Mouse (Mus musculus) CH12.LX (cell line): ENCODE results near the gene 4921539E11Rik. TPM values are rescaled to one million over a fixed set of nuclear protein-coding genes. Genes with fewer than 3 reads are reported as not detected.

Source experiments
- DNase-seq: peaks from one replicate; pipeline ENCODE4 v3.0.0-alpha.2; 2013; ENCODE audit errors: extremely low read depth
- H3K27ac ChIP-seq: 2 replicates; pipeline ENCODE4 v1.5.1; 2012; ENCODE audit warnings: low read depth, mild to moderate bottlenecking, control low read depth, moderate library complexity; ENCODE audit not compliant: insufficient read depth
- H3K27me3 ChIP-seq: replicated peaks from 2 replicates; pipeline ENCODE3; 2012; ENCODE audit warnings: inconsistent platforms
- H3K36me3 ChIP-seq, 2 experiments: replicated peaks in 1 of 2; 2 replicates each; pipeline versions ENCODE3 to v1.6.1; 2012; ENCODE audit warnings: inconsistent platforms in 1 of 2, low read length in 1 of 2, mild to moderate bottlenecking in 1 of 2, mixed read lengths in 1 of 2, moderate library complexity in 1 of 2; ENCODE audit not compliant: control insufficient read depth in 1 of 2, insufficient read depth in 1 of 2
- H3K4me1 ChIP-seq, 2 experiments: 2 replicates each; pipeline ENCODE4 v1.6.1; 2012; ENCODE audit warnings: inconsistent platforms in 1 of 2, moderate library complexity in 1 of 2; ENCODE audit not compliant: insufficient read depth in 2 of 2, control insufficient read depth in 1 of 2
- H3K4me2 ChIP-seq: 2 replicates; pipeline ENCODE4 v1.6.1; 2012; ENCODE audit warnings: low read depth, mild to moderate bottlenecking, control low read depth; ENCODE audit not compliant: poor library complexity, insufficient read depth, severe bottlenecking
- H3K4me3 ChIP-seq, 3 experiments: fragments of 150-350 bp in 1 of 3; sonication (generic) in 1 of 3; replicated peaks in 1 of 3; 2 replicates each; pipeline versions ENCODE3 to v1.5.1; 2011 to 2012; ENCODE audit warnings: low read depth in 2 of 3, low read length in 2 of 3, mild to moderate bottlenecking in 2 of 3, moderate library complexity in 2 of 3, control low read depth in 1 of 3, improper control_type of control experiment in 1 of 3, inconsistent platforms in 1 of 3, mixed read lengths in 1 of 3; ENCODE audit not compliant: poor library complexity in 1 of 3
- H3K79me2 ChIP-seq: replicated peaks from 2 replicates; pipeline ENCODE4 v1.6.1; 2012; ENCODE audit warnings: mild to moderate bottlenecking, moderate library complexity; ENCODE audit not compliant: control insufficient read depth, poor library complexity, insufficient read depth, severe bottlenecking; ENCODE audit errors: extremely low read depth
- H3K9ac ChIP-seq: 2 replicates; pipeline ENCODE4 v1.6.1; 2012; ENCODE audit warnings: low read depth, mild to moderate bottlenecking, control low read depth, moderate library complexity; ENCODE audit not compliant: insufficient read depth
- H3K9me3 ChIP-seq: replicated peaks from 2 replicates; pipeline ENCODE3; 2012; ENCODE audit warnings: low read length, inconsistent platforms, mixed read lengths
- CTCF ChIP-seq, 2 experiments: IDR thresholded peaks in 1 of 2; conservative IDR thresholded peaks in 1 of 2; 2 replicates each; pipeline ENCODE4 v1.5.1; 2011 to 2012; ENCODE audit warnings: low read depth in 2 of 2, low read length in 2 of 2, improper control_type of control experiment in 1 of 2, inconsistent platforms in 1 of 2, mild to moderate bottlenecking in 1 of 2, moderate library complexity in 1 of 2
- E2F4 ChIP-seq: IDR thresholded peaks from 2 replicates; pipeline ENCODE4 v1.6.1; 2011; ENCODE audit warnings: low read depth, low read length, improper control_type of control experiment; ENCODE audit not compliant: insufficient replicate concordance
- ELF1 ChIP-seq: IDR thresholded peaks from 2 replicates; pipeline ENCODE4 v1.6.1; 2014; ENCODE audit warnings: low read depth, mild to moderate bottlenecking, inconsistent platforms, low read length, improper control_type of control experiment
- HCFC1 ChIP-seq: IDR thresholded peaks from 2 replicates; pipeline ENCODE4 v1.6.1; 2012; ENCODE audit warnings: low read depth, mild to moderate bottlenecking, inconsistent platforms, low read length, improper control_type of control experiment
- JUND ChIP-seq: conservative IDR thresholded peaks from 2 replicates; pipeline ENCODE4 v1.6.1; 2011; ENCODE audit warnings: low read depth, low read length, improper control_type of control experiment
- KAT2A ChIP-seq: IDR thresholded peaks from 2 replicates; pipeline ENCODE4 v1.6.1; 2012; ENCODE audit warnings: low read length, improper control_type of control experiment, inconsistent platforms; ENCODE audit not compliant: insufficient replicate concordance
- MAX ChIP-seq: IDR thresholded peaks from 2 replicates; pipeline ENCODE4 v1.6.1; 2011; ENCODE audit warnings: low read length, improper control_type of control experiment
- MAZ ChIP-seq: IDR thresholded peaks from 2 replicates; pipeline ENCODE4 v1.6.1; 2012; ENCODE audit warnings: low read depth, mild to moderate bottlenecking, inconsistent platforms, low read length, improper control_type of control experiment, moderate library complexity
- MEF2A ChIP-seq: IDR thresholded peaks from 2 replicates; pipeline ENCODE4 v1.6.1; 2014; ENCODE audit warnings: low read depth, mild to moderate bottlenecking, inconsistent platforms, low read length, improper control_type of control experiment, borderline replicate concordance
- MYC ChIP-seq: IDR thresholded peaks from 2 replicates; pipeline ENCODE4 v1.6.1; 2011; ENCODE audit warnings: low read depth, mild to moderate bottlenecking, improper control_type of control experiment, low read length
- NELFE ChIP-seq: IDR thresholded peaks from 2 replicates; pipeline ENCODE4 v1.6.1; 2011; ENCODE audit warnings: low read depth, low read length, improper control_type of control experiment
- NRF1 ChIP-seq: IDR thresholded peaks from 2 replicates; pipeline ENCODE4 v1.6.1; 2014; ENCODE audit warnings: low read depth, mild to moderate bottlenecking, inconsistent platforms, low read length, improper control_type of control experiment, moderate library complexity
- POLR2A ChIP-seq: IDR thresholded peaks from 2 replicates; pipeline ENCODE4 v1.6.1; 2011; ENCODE audit warnings: low read depth, mild to moderate bottlenecking, improper control_type of control experiment, low read length
- RCOR1 ChIP-seq: conservative IDR thresholded peaks from 2 replicates; pipeline ENCODE4 v1.6.1; 2012; ENCODE audit warnings: low read depth, mild to moderate bottlenecking, inconsistent platforms, low read length, improper control_type of control experiment
- SIN3A ChIP-seq: IDR thresholded peaks from 2 replicates; pipeline ENCODE4 v1.6.1; 2012; ENCODE audit warnings: low read length, improper control_type of control experiment, inconsistent platforms
- SMC3 ChIP-seq: IDR thresholded peaks from 2 replicates; pipeline ENCODE4 v1.6.1; 2011; ENCODE audit warnings: low read depth, low read length, improper control_type of control experiment
- TBP ChIP-seq: conservative IDR thresholded peaks from 2 replicates; pipeline ENCODE4 v1.6.1; 2011; ENCODE audit warnings: low read depth, low read length, improper control_type of control experiment
- TCF12 ChIP-seq: IDR thresholded peaks from 2 replicates; pipeline ENCODE4 v1.6.1; 2014; ENCODE audit warnings: low read depth, mild to moderate bottlenecking, inconsistent platforms, low read length, improper control_type of control experiment
- UBTF ChIP-seq: IDR thresholded peaks from 2 replicates; pipeline ENCODE4 v1.6.1; 2012; ENCODE audit warnings: low read depth, mild to moderate bottlenecking, inconsistent platforms, low read length, improper control_type of control experiment, moderate library complexity
- ZNF384 ChIP-seq: IDR thresholded peaks from 2 replicates; pipeline ENCODE4 v1.6.1; 2012; ENCODE audit warnings: low read depth, low read length, improper control_type of control experiment, inconsistent platforms
- dilution Hi-C: fragments of 300-500 bp; cut with MboI; formaldehyde crosslinking; loops from 2 replicates; pipeline ENCODE4 v1.14.3; 2020; ENCODE audit warnings: low sequenced_read_pairs; ENCODE audit not compliant: extremely low pct_unique_long_range_greater_than_20kb, extremely low pct_ligation_motif_present
- in situ Hi-C: fragments of 300-500 bp; cut with MboI; formaldehyde crosslinking; loops from 3 replicates; pipeline ENCODE4 v1.14.3; 2019; ENCODE audit warnings: low sequenced_read_pairs, low pct_ligation_motif_present, low pct_unique_long_range_greater_than_20kb, mixed read lengths
- polyA plus RNA-seq: library from polyadenylated mRNA; unstranded; fragments of >175 nt; gene quantifications from 2 replicates; pipeline ENCODE4 v1.2.1, GENCODE M21; 2012; ENCODE audit warnings: low read depth; ENCODE audit not compliant: insufficient read length
- total RNA-seq, 2 experiments: library from RNA; depleted of rRNA; stranded (reverse); fragments of 300-350 nt in 1 of 2; fragments of >200 nt in 1 of 2; gene quantifications; 2 replicates each; pipeline ENCODE4 v1.2.3; 2012 to 2014

Gene 4921539E11Rik
- total and polyA plus RNA-seq, 3 experiments: not detected

DNA sequence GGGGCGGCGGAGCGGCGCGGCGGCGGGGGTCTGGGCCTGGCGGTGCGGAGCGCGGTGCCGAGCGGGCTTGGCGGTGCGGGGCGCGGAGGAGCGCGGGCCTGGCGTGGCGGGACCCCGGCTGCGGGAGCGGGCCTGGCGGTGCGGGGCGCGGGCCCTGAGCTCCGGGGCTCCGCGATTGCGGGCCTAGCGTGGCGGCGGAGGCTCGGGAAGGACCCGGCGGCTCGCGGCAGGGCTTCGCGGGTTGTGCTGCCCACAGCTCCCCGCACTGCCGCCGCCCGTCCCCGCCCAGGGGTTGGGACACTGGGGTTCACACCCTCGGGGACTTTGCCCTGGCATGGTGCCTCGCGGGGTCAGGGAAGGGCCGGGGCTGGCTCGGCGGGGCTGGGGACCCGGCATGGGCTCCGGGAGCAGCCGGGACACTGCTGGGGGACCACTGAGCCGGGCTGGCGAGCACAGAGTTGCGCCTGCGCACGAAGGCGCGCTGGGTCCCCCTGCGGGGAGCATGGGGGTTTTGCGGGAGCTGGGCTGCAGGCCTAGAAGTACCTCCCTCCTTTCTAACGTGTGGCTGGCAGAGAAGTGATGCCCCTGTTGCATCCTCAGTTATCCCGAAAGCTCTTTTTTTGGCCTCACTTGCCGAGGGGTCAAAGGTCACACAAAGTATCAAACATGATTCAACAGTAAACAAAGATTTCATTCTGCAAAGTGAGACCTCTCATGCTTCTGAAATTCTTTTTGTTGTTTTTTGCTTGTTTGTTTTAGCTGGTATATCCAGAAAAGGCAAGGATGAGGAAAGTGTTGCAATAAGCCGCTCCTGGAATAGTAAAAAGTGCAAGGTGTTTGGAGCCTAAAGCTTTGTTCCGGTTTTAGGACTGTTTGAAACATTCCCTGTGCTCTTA, 75.5 kb downstream of the 4921539E11Rik start, which contains the start of gene Slc35d1:
TSS of gene Slc35d1 (minus strand) at position 240 of the 896 bp plus-strand sequence.
- H3K79me2 ChIP-seq: peaks cover 13% of the 10 kb centered on the region
- H3K4me3 ChIP-seq: peak within 1 kb of the TSS; percentile 68 to 95 (median 84)
- TF ChIP-seq MAX (peak; percentile 39; the same call in 1 of the 2 replicates), E2F4 (no peak), RCOR1 (no peak), NELFE (peak; percentile 76), UBTF (peak; percentile 85; the same call in 1 of the 2 replicates), MEF2A (no peak), SMC3 (no peak), NRF1 (peak; percentile 92), TCF12 (peak; percentile 68), JUND (no peak), CTCF (conservative IDR thresholded peaks at IDR 0.05 in 1 of 2, IDR thresholded peaks at IDR 0.05 in 1 of 2; ENCODE audit: low read depth in 2 of 2, low read length in 2 of 2) (no peak), POLR2A (peak; percentile 58; the same call in 1 of the 2 replicates), MYC (peak; percentile 47; the same call in 1 of the 2 replicates), ZNF384 (0 out of 2 replicates have a peak, but pooled peaks have one; percentile 2), TBP (peak; percentile 69)
- H3K4me1 ChIP-seq: peaks cover 7 to 27% of the 10 kb centered on the region in 2 experiments
- no peaks in the 10 kb centered on the region for H3K27me3 ChIP-seq
- no peaks in the 10 kb centered on the region for H3K9me3 ChIP-seq
- DNase-seq: peak; percentile 60
- in situ Hi-C loops: no loop called here
- peaks cover 2 to 21% of the 10 kb centered on the region in 2 experiments for H3K36me3 ChIP-seq
- dilution Hi-C loops: no loop called here
- H3K9ac ChIP-seq: peak within 1 kb of the TSS; percentile 95
- peak within 1 kb of the TSS; percentile 55 for H3K27ac ChIP-seq
- H3K4me2 ChIP-seq: peak within 1 kb of the TSS; percentile 72

DNA sequence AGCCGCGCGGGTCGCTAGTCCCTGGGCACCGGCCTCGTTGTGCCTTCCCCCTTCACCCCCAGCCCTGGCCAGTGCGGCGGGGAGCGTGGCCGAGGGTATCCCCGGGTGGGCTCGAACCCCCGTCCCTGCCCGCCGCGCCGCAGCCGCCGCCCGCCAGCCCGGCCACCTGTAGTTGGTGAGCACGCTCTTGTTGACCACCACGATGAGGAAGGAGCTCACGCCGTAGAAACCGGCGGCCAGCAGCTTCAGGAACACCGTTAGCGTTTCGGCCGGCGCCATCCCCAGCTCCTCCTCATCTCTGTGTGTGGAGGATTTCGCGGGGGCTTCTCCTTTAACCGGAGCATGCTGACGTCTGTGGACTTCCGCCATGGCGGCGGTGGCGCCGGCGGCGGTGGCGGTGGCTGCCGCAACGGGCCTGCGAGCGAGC, 76.2 kb downstream of the 4921539E11Rik start:
- peaks cover 7 to 27% of the 10 kb centered on the region in 2 experiments for H3K4me1 ChIP-seq
- peaks cover 7 to 27% of the 10 kb centered on the region in 2 experiments for H3K36me3 ChIP-seq
- peak overlapping the region; percentile 55 for H3K27ac ChIP-seq
- H3K4me3 ChIP-seq: peak overlapping the region; percentile 68 to 95 (median 84)
- dilution Hi-C loops (no loop called here), in situ Hi-C loops (no loop called here)
- DNase-seq: peak; percentile 45
- H3K27me3 ChIP-seq: no peaks in the 10 kb centered on the region
- no peaks in the 10 kb centered on the region for H3K9me3 ChIP-seq
- peak overlapping the region; percentile 72; the same call in 1 of the 2 replicates for H3K4me2 ChIP-seq
- TF ChIP-seq MEF2A (0 out of 2 replicates have a peak, but pooled peaks have one; percentile 5), MAX (0 out of 2 replicates have a peak, but pooled peaks have one; percentile 20), SIN3A (0 out of 2 replicates have a peak, but pooled peaks have one; percentile 7), NELFE (0 out of 2 replicates have a peak, but pooled peaks have one; percentile 22), TCF12 (peak; percentile 56), ELF1 (peak; percentile 66), JUND (no peak), HCFC1 (peak; percentile 45; the same call in 1 of the 2 replicates), TBP (0 out of 2 replicates have a peak, but pooled peaks have one; percentile 38), KAT2A (no peak), POLR2A (peak; percentile 62), MAZ (no peak)
- peaks cover 13% of the 10 kb centered on the region for H3K79me2 ChIP-seq
- peak overlapping the region; percentile 95 for H3K9ac ChIP-seq
